Mouse (Mus musculus): ENCODE measurements around the gene Acer1. TPM values are rescaled to one million over a fixed set of nuclear protein-coding genes. Genes with fewer than 3 reads are reported as not detected.

Gene Acer1
- polyA plus RNA-seq, 1 experiment from 2014 or later, result not detected

GRCm38 (mm10) chr17:56962642-56963405, 19.1 kb downstream of the Acer1 start:
- Histone ChIP-seq H3K9ac (no peak overlapping the region), H3K27ac (no peak overlapping the region), H3K4me3 (no peak overlapping the region), H3K36me3 (no peaks in the 10 kb centered on the region), H3K4me2 (no peak overlapping the region), H3K4me1 (replicated peaks) (no peaks in the 10 kb centered on the region), H3K27me3 (no peaks in the 10 kb centered on the region), H3K9me3 (no peaks in the 10 kb centered on the region)
- ATAC-seq (ENCODE audit: low FRiP score), result no peak
- WGBS, result 86% methylated on average over 5 of the region's 5 CpGs

- Histone ChIP-seq H3K36me3 (no peaks in the 10 kb centered on the region), H3K9me3 (no peaks in the 10 kb centered on the region), H3K4me2 (no peak overlapping the region), H3K9ac (no peak overlapping the region), H3K4me3 (no peak overlapping the region), H3K27me3 (no peaks in the 10 kb centered on the region), H3K4me1 (replicated peaks) (no peaks in the 10 kb centered on the region), H3K27ac (no peak overlapping the region)
- ATAC-seq (ENCODE audit: low FRiP score), result no peak
- WGBS, result 95% methylated on average over 4 of the region's 4 CpGs
Measured at GRCm38 (mm10) chr17:56961880-56962279, 20.0 kb downstream of the Acer1 start.

GRCm38 (mm10) chr17:56958667-56959066, 23.3 kb downstream of the Acer1 start:
- H3K9ac ChIP-seq, result no peak overlapping the region
- no peak for ATAC-seq (ENCODE audit: low FRiP score)
- no peak overlapping the region for H3K4me3 ChIP-seq
- H3K27me3 ChIP-seq, result no peaks in the 10 kb centered on the region
- H3K4me2 ChIP-seq, result no peak overlapping the region
- H3K9me3 ChIP-seq, result no peaks in the 10 kb centered on the region
- H3K4me1 ChIP-seq (replicated peaks), result no peaks in the 10 kb centered on the region
- no peaks in the 10 kb centered on the region for H3K36me3 ChIP-seq
- H3K27ac ChIP-seq, result no peak overlapping the region
- 81% methylated on average over 4 of the region's 4 CpGs for WGBS

- 0 out of 2 replicates have a peak, but pooled peaks cover 1% of the 10 kb centered on the region for H3K27me3 ChIP-seq
- H3K4me3 ChIP-seq, result no peak overlapping the region
- no peaks in the 10 kb centered on the region for H3K36me3 ChIP-seq
- no peak overlapping the region for H3K4me2 ChIP-seq
- no peak for ATAC-seq (ENCODE audit: low FRiP score)
- no peak overlapping the region for H3K9ac ChIP-seq
- 34% methylated on average over 11 of the region's 11 CpGs for WGBS
- H3K4me1 ChIP-seq (replicated peaks), result no peaks in the 10 kb centered on the region
- no peak overlapping the region for H3K27ac ChIP-seq
- H3K9me3 ChIP-seq, result no peaks in the 10 kb centered on the region
Measured at GRCm38 (mm10) chr17:56957763-56958429, 24.0 kb downstream of the Acer1 start.

- no peaks in the 10 kb centered on the region for H3K9me3 ChIP-seq
- ATAC-seq (ENCODE audit: low FRiP score), result no peak
- H3K27ac ChIP-seq, result no peak overlapping the region
- no peaks in the 10 kb centered on the region for H3K36me3 ChIP-seq
- H3K9ac ChIP-seq, result no peak overlapping the region
- 0 out of 2 replicates have a peak, but pooled peaks cover 3% of the 10 kb centered on the region for H3K27me3 ChIP-seq
- no peaks in the 10 kb centered on the region for H3K4me1 ChIP-seq (replicated peaks)
- 87% methylated on average over 7 of the region's 7 CpGs for WGBS
- H3K4me2 ChIP-seq, result no peak overlapping the region
- H3K4me3 ChIP-seq, result no peak overlapping the region
Measured at GRCm38 (mm10) chr17:56954871-56955270, 27.1 kb downstream of the Acer1 start.

GRCm38 (mm10) chr17:56952639-56953038, 29.3 kb downstream of the Acer1 start:
- H3K4me2 ChIP-seq, result no peak overlapping the region
- no peaks in the 10 kb centered on the region for H3K4me1 ChIP-seq (replicated peaks)
- H3K27me3 ChIP-seq, result 0 out of 2 replicates have a peak, but pooled peaks cover 3% of the 10 kb centered on the region
- H3K9me3 ChIP-seq, result no peaks in the 10 kb centered on the region
- H3K27ac ChIP-seq, result no peak overlapping the region
- no peak overlapping the region for H3K4me3 ChIP-seq
- no peaks in the 10 kb centered on the region for H3K36me3 ChIP-seq
- no peak overlapping the region for H3K9ac ChIP-seq
- 88% methylated on average over 1 of the region's 1 CpGs for WGBS
- ATAC-seq (ENCODE audit: low FRiP score), result no peak

- no peaks in the 10 kb centered on the region for H3K4me1 ChIP-seq (replicated peaks)
- ATAC-seq (ENCODE audit: low FRiP score), result no peak
- no peak overlapping the region for H3K27ac ChIP-seq
- no peak overlapping the region for H3K4me2 ChIP-seq
- 0 out of 2 replicates have a peak, but pooled peaks cover 7% of the 10 kb centered on the region for H3K27me3 ChIP-seq
- no peak overlapping the region for H3K4me3 ChIP-seq
- H3K9me3 ChIP-seq, result peaks cover 3% of the 10 kb centered on the region; the same call in 1 of the 2 replicates
- WGBS, result 14% methylated on average over 3 of the region's 3 CpGs
- no peaks in the 10 kb centered on the region for H3K36me3 ChIP-seq
- H3K9ac ChIP-seq, result no peak overlapping the region
Measured at GRCm38 (mm10) chr17:56950915-56951314, 31.0 kb downstream of the Acer1 start.

- Histone ChIP-seq H3K9me3 (peaks cover 11% of the 10 kb centered on the region; the same call in 1 of the 2 replicates), H3K36me3 (no peaks in the 10 kb centered on the region), H3K27me3 (peaks cover 18% of the 10 kb centered on the region; the same call in 1 of the 2 replicates), H3K4me1 (replicated peaks) (peaks cover 10% of the 10 kb centered on the region), H3K27ac (no peak overlapping the region), H3K9ac (no peak overlapping the region), H3K4me3 (no peak overlapping the region), H3K4me2 (no peak overlapping the region)
- no peak for ATAC-seq (ENCODE audit: low FRiP score)
- 90% methylated on average over 4 of the region's 4 CpGs for WGBS
Measured at GRCm38 (mm10) chr17:56938751-56939150, 43.2 kb downstream of the Acer1 start.

GRCm38 (mm10) chr17:56936731-56937130, 45.2 kb downstream of the Acer1 start:
- H3K4me2 ChIP-seq, result no peak overlapping the region
- H3K27me3 ChIP-seq, result peaks cover 14% of the 10 kb centered on the region; the same call in 1 of the 2 replicates
- no peaks in the 10 kb centered on the region for H3K36me3 ChIP-seq
- ATAC-seq (ENCODE audit: low FRiP score), result no peak
- H3K9me3 ChIP-seq, result peaks cover 3% of the 10 kb centered on the region; the same call in 1 of the 2 replicates
- no peak overlapping the region for H3K9ac ChIP-seq
- H3K4me1 ChIP-seq (replicated peaks), result peaks cover 30% of the 10 kb centered on the region
- 93% methylated on average over 7 of the region's 7 CpGs for WGBS
- no peak overlapping the region for H3K4me3 ChIP-seq
- no peak overlapping the region for H3K27ac ChIP-seq

- 3% methylated on average over 66 of the region's 76 CpGs for WGBS
- H3K4me1 ChIP-seq (replicated peaks), result peaks cover 36% of the 10 kb centered on the region
- H3K36me3 ChIP-seq, result no peaks in the 10 kb centered on the region
- peak within 1 kb of the TSS; percentile 90 for H3K27ac ChIP-seq
- H3K9me3 ChIP-seq, result no peaks in the 10 kb centered on the region
- H3K4me3 ChIP-seq, result peak within 1 kb of the TSS; percentile 94
- peak; percentile 98 for ATAC-seq (ENCODE audit: low FRiP score)
- peaks cover 14% of the 10 kb centered on the region; the same call in 1 of the 2 replicates for H3K27me3 ChIP-seq
- H3K4me2 ChIP-seq, result peak within 1 kb of the TSS; percentile 88
- peak within 1 kb of the TSS; percentile 99 for H3K9ac ChIP-seq
Measured at GRCm38 (mm10) chr17:56935363-56936131, 46.4 kb downstream of the Acer1 start, which contains the start of gene Mllt1. Gene Mllt1 (minus strand): TSS chr17:56935415.

- H3K36me3 ChIP-seq, result no peaks in the 10 kb centered on the region
- peak overlapping the region; percentile 88 for H3K4me2 ChIP-seq
- H3K9me3 ChIP-seq, result no peaks in the 10 kb centered on the region
- ATAC-seq (ENCODE audit: low FRiP score), result peak; percentile 64
- peak overlapping the region; percentile 90 for H3K27ac ChIP-seq
- H3K4me1 ChIP-seq (replicated peaks), result peaks cover 44% of the 10 kb centered on the region
- H3K4me3 ChIP-seq, result peak overlapping the region; percentile 94
- peaks cover 14% of the 10 kb centered on the region; the same call in 1 of the 2 replicates for H3K27me3 ChIP-seq
- 2% methylated on average over 45 of the region's 45 CpGs for WGBS
- peak overlapping the region; percentile 99 for H3K9ac ChIP-seq
Measured at GRCm38 (mm10) chr17:56934545-56935330, 47.2 kb downstream of the Acer1 start.
